8 mouse cellular contexts compared by ENCODE assay signal in genomic region chr1:170147651-170148448, GRCm38 (mm10). TPM values are rescaled to one million over a fixed set of nuclear protein-coding genes. Genes with fewer than 3 reads are reported as not detected.
DNase-seq lines count a peak whose midpoint lies in the region; ATAC-seq and TF ChIP-seq lines count a peak whose summit lies in the region.
"Had no signal": no experiment of that assay in that cellular context is flagged by ENCODE, and none has a peak within 500 bp of the region (broad histone marks: within the 10 kb centered on the region; RNA-seq: fewer than 3 reads in every experiment).

No protein-coding gene starts in this region.

- no peak for TF ChIP-seq CTCF in spleen, adult 2 months (IDR thresholded peaks at IDR 0.05; ENCODE audit: extremely low read depth, insufficient read depth, insufficient read length, insufficient replicate concordance)

- H3K27ac ChIP-seq in spleen, adult 2 months (ENCODE audit: insufficient read depth, low read length), result peak overlapping the region; percentile 59
- H3K27ac ChIP-seq in midbrain, embryonic 15.5 days, result no peak overlapping the region

- 62% methylated on average over 9 of the region's 9 CpGs for WGBS in spleen, adult 2 months
- 91% methylated on average over 9 of the region's 9 CpGs for WGBS in midbrain, embryonic 15.5 days

- DNase-seq in 3134 (ENCODE audit: extremely low read depth, insufficient read length, low spot score), result peak; percentile 16
- DNase-seq in CD4-positive helper T cell, adult 2 months (ENCODE audit: low read depth, low spot score), result peak; percentile 37
- peak; percentile 14 to 71 for DNase-seq in spleen, adult 2 months (ENCODE audit: low read depth in 1 of 2, low spot score in 2 of 2)
- no peak for DNase-seq in kidney, adult 9 months
- no peak for DNase-seq in yolk sac, embryonic 10.5 days (ENCODE audit: low spot score)
- DNase-seq: heart, postnatal 36 days had no signal

- H3K9ac ChIP-seq in midbrain, embryonic 15.5 days, result no peak overlapping the region

- no peak overlapping the region for H3K4me2 ChIP-seq in midbrain, embryonic 15.5 days

- H3K9me3 ChIP-seq in midbrain, embryonic 15.5 days, result no peaks in the 10 kb centered on the region

- peaks cover 9% of the 10 kb centered on the region for H3K4me1 ChIP-seq in spleen, adult 2 months (ENCODE audit: control insufficient read depth, insufficient read depth, insufficient read length)
- H3K4me1 ChIP-seq in midbrain, embryonic 15.5 days, result no peaks in the 10 kb centered on the region

- peak; percentile 69 for ATAC-seq in erythroblast, adult 5-6 weeks (replicated peaks; ENCODE audit: low FRiP score, poor library complexity, severe bottlenecking)
- ATAC-seq in midbrain, embryonic 15.5 days (replicated peaks), result no peak

- TF ChIP-seq POLR2A in spleen, adult 2 months (IDR thresholded peaks at IDR 0.05; ENCODE audit: low read depth, low read length), result no peak

- H3K27me3 ChIP-seq in spleen, adult 2 months (ENCODE audit: control insufficient read depth, insufficient read depth, low read length), result no peaks in the 10 kb centered on the region
- H3K27me3 ChIP-seq in midbrain, embryonic 15.5 days (replicated peaks), result no peaks in the 10 kb centered on the region

- no peak overlapping the region for H3K4me3 ChIP-seq in spleen, adult 2 months (ENCODE audit: extremely low read depth, insufficient read depth, insufficient read length)
- H3K4me3 ChIP-seq in midbrain, embryonic 15.5 days, result no peak overlapping the region

- peaks cover 10% of the 10 kb centered on the region for H3K36me3 ChIP-seq in spleen, adult 2 months (ENCODE audit: control insufficient read depth, insufficient read depth, low read length)
- peaks cover 8% of the 10 kb centered on the region; the same call in 1 of the 2 replicates for H3K36me3 ChIP-seq in midbrain, embryonic 15.5 days (replicated peaks)

RNA-seq across cellular contexts. Expression of gene Uap1, which starts 26.9 kb away (rescaled TPM):
- total RNA-seq in erythroblast, adult 5-6 weeks (2015; ENCODE audit: low replicate concordance), result 29.2 and 31.1 TPM in 2 replicates
- 14.8 and 20.4 TPM in 2 replicates for total RNA-seq in erythroblast, adult 5-6 weeks (2017; ENCODE audit: low replicate concordance)
- polyA plus RNA-seq in spleen, adult 2 months (2012; rRNA removed), result 6.8 TPM in 2 replicates
- polyA plus RNA-seq in midbrain, embryonic 15.5 days (2015; fragmentation: Nextera tagmentation; extraction: Ambion mirVana), result 58.2 and 63.2 TPM in 2 replicates

RNA-seq across cellular contexts. Expression of gene Ddr2, which starts 37.3 kb away (rescaled TPM):
- total RNA-seq in erythroblast, adult 5-6 weeks (2015; ENCODE audit: low replicate concordance), result not detected in 2 replicates
- total RNA-seq in erythroblast, adult 5-6 weeks (2017; ENCODE audit: low replicate concordance), result 0.60 TPM in 1 of 2 replicates, not detected in the other
- 2.3 and 2.4 TPM in 2 replicates for polyA plus RNA-seq in spleen, adult 2 months (2012; rRNA removed)
- 9.4 TPM in 2 replicates for polyA plus RNA-seq in midbrain, embryonic 15.5 days (2015; fragmentation: Nextera tagmentation; extraction: Ambion mirVana)

Comparison
In these comparisons a context has a peak if more than half of its experiments do, and no peak if none do; other contexts are left out.
1. DNase-seq: peak in 3134 (single experiment), CD4-positive helper T cell, adult 2 months (single experiment) and spleen, adult 2 months (2 of 2); none in kidney, adult 9 months (single experiment) and yolk sac, embryonic 10.5 days (single experiment).